Mouse (Mus musculus): Measurements from ENCODE around the gene Frmpd1. TPM values are rescaled to one million over a fixed set of nuclear protein-coding genes. Genes with fewer than 3 reads are reported as not detected.

Frmpd1 gene
- total and polyA plus RNA-seq, 3 experiments, result 0.23 to 0.47 TPM; not detected in 1

GRCm38 (mm10) chr4:45267883-45268282 is 83.2 kb downstream of the Frmpd1 start (continued):
- TF ChIP-seq ZKSCAN1 (IDR thresholded peaks at IDR 0.05; ENCODE audit: low read depth, low read length) (no peak), UBTF (IDR thresholded peaks at IDR 0.05; ENCODE audit: borderline replicate concordance, insufficient read depth, low read depth, low read length) (no peak), MXI1 (IDR thresholded peaks at IDR 0.05; ENCODE audit: low read depth, low read length) (peak; percentile 77), HCFC1 (IDR thresholded peaks at IDR 0.05; ENCODE audit: low read depth, low read length) (0 out of 2 replicates have a peak, but pooled peaks have one; percentile 26), RAD21 (IDR thresholded peaks at IDR 0.05; ENCODE audit: low read depth, low read length) (no peak), ZC3H11A (IDR thresholded peaks at IDR 0.05; ENCODE audit: low read depth, low read length) (no peak), USF1 (IDR thresholded peaks at IDR 0.05; ENCODE audit: low read depth, low read length) (peak; percentile 90), ZNF384 (IDR thresholded peaks at IDR 0.05; ENCODE audit: low read depth, low read length) (peak; percentile 78), POLR2AphosphoS2 (IDR thresholded peaks at IDR 0.05; ENCODE audit: low read length) (no peak), BHLHE40 (IDR thresholded peaks at IDR 0.05; ENCODE audit: borderline replicate concordance, low read depth, low read length) (peak; percentile 90), ELF1 (IDR thresholded peaks at IDR 0.05; ENCODE audit: low read depth, low read length) (peak; percentile 44; the same call in 1 of the 2 replicates), NRF1 (IDR thresholded peaks at IDR 0.05; ENCODE audit: insufficient read depth, low read depth, low read length, poor library complexity, severe bottlenecking) (no peak), GABPA (IDR thresholded peaks at IDR 0.05; ENCODE audit: low read depth, low read length) (no peak), TAL1 (IDR thresholded peaks at IDR 0.05; ENCODE audit: low read length) (peak; percentile 42), MYC (IDR thresholded peaks at IDR 0.05; ENCODE audit: low read depth, low read length) (0 out of 2 replicates have a peak, but pooled peaks have one; percentile 29), NELFE (IDR thresholded peaks at IDR 0.05; ENCODE audit: low read depth, low read length) (no peak; the same call in 1 of the 2 replicates)

GRCm38 (mm10) chr4:45271041-45271452 is 86.4 kb downstream of the Frmpd1 start:
- Histone ChIP-seq H3K27ac (ENCODE audit: control insufficient read depth, low read depth, low read length) (no peak overlapping the region), H3K4me1 (ENCODE audit: control insufficient read depth in 1 of 2, insufficient read depth in 2 of 2, low read length in 2 of 2) (peaks cover 14 to 24% of the 10 kb centered on the region in 2 experiments), H3K36me3 (ENCODE audit: control insufficient read depth in 1 of 2, insufficient read depth in 2 of 2, low read length in 2 of 2) (peaks cover 0 to 22% of the 10 kb centered on the region in 2 experiments; a peak in 2 of 4 replicates), H3K79me2 (ENCODE audit: control insufficient read depth, insufficient read depth, low read length, poor library complexity) (no peaks in the 10 kb centered on the region; the same call in 1 of the 2 replicates), H3K9me3 (replicated peaks; ENCODE audit: insufficient read depth, low read length) (no peaks in the 10 kb centered on the region), H3K9ac (ENCODE audit: control insufficient read depth, low read depth, low read length, poor library complexity, severe bottlenecking) (no peak overlapping the region), H3K27me3 (ENCODE audit: control insufficient read depth in 1 of 2, insufficient read depth in 2 of 2, low read length in 2 of 2) (no peaks in the 10 kb centered on the region), H3K4me3 (ENCODE audit: control insufficient read depth in 1 of 2, insufficient read depth in 1 of 2, low read depth in 2 of 2, low read length in 2 of 2) (no peak overlapping the region)
- DNase-seq (ENCODE audit: low read depth, low spot score), result no peak
- no peak for TF ChIP-seq SIN3A (IDR thresholded peaks at IDR 0.05; ENCODE audit: low read length)
- TF ChIP-seq GABPA (IDR thresholded peaks at IDR 0.05; ENCODE audit: low read depth, low read length), result no peak
- TF ChIP-seq KAT2A (conservative IDR thresholded peaks at IDR 0.05; ENCODE audit: low read depth, low read length), result no peak
- no peak for TF ChIP-seq JUND (IDR thresholded peaks at IDR 0.05; ENCODE audit: low read depth, low read length)
- TF ChIP-seq POLR2AphosphoS5 (IDR thresholded peaks at IDR 0.05; ENCODE audit: borderline replicate concordance, low read depth, low read length), result no peak
- no peak for TF ChIP-seq MXI1 (IDR thresholded peaks at IDR 0.05; ENCODE audit: low read depth, low read length)
- TF ChIP-seq CHD1 (IDR thresholded peaks at IDR 0.05; ENCODE audit: low read depth, low read length), result no peak
- TF ChIP-seq UBTF (IDR thresholded peaks at IDR 0.05; ENCODE audit: borderline replicate concordance, insufficient read depth, low read depth, low read length), result no peak
- TF ChIP-seq POLR2AphosphoS2 (IDR thresholded peaks at IDR 0.05; ENCODE audit: low read length), result no peak

Data from MEL (cell line).